Mouse (Mus musculus) ES-Bruce4 (cell line): ENCODE results near the gene Dnaja1. TPM values are rescaled to one million over a fixed set of nuclear protein-coding genes. Genes with fewer than 3 reads are reported as not detected.

ENCODE experiments used
- H3K27ac ChIP-seq: 2 replicates; pipeline ENCODE4 v1.5.1; 2012; ENCODE audit warnings: low read length, inconsistent platforms; ENCODE audit not compliant: insufficient read depth
- H3K27me3 ChIP-seq: 2 replicates; pipeline ENCODE4 v1.6.1; 2012; ENCODE audit warnings: mild to moderate bottlenecking, low read length, inconsistent platforms; ENCODE audit not compliant: control insufficient read depth, poor library complexity, insufficient read depth, severe bottlenecking
- H3K36me3 ChIP-seq: 2 replicates; pipeline ENCODE4 v1.6.1; 2012; ENCODE audit warnings: inconsistent platforms, mild to moderate bottlenecking, low read length, moderate library complexity; ENCODE audit not compliant: control insufficient read depth, poor library complexity, insufficient read depth, severe bottlenecking
- H3K4me1 ChIP-seq: one replicate; pipeline ENCODE4 v1.8.1; 2011; ENCODE audit warnings: low read length; ENCODE audit not compliant: control insufficient read depth, insufficient read depth
- H3K4me3 ChIP-seq: 2 replicates; pipeline ENCODE4 v1.5.1; 2011; ENCODE audit warnings: low read depth, mild to moderate bottlenecking, low read length
- H3K9ac ChIP-seq: 2 replicates; pipeline ENCODE4 v1.6.1; 2012; ENCODE audit warnings: low read depth, mild to moderate bottlenecking, inconsistent platforms; ENCODE audit not compliant: poor library complexity, severe bottlenecking
- H3K9me3 ChIP-seq: replicated peaks from 2 replicates; pipeline ENCODE4 v1.6.1; 2012; ENCODE audit warnings: mild to moderate bottlenecking, low read length, inconsistent platforms; ENCODE audit not compliant: control insufficient read depth, poor library complexity, insufficient read depth, severe bottlenecking
- CTCF ChIP-seq: IDR thresholded peaks from one replicate; pipeline ENCODE4 v1.8.1; 2011; ENCODE audit warnings: low read depth, low read length
- EP300 ChIP-seq: IDR thresholded peaks from 2 replicates; pipeline ENCODE4 v1.6.1; 2011; ENCODE audit warnings: low read depth, low read length; ENCODE audit not compliant: insufficient read depth
- POLR2A ChIP-seq: IDR thresholded peaks from one replicate; pipeline ENCODE4 v1.8.1; 2011; ENCODE audit warnings: low read length; ENCODE audit not compliant: insufficient read depth
- polyA plus RNA-seq: library from polyadenylated mRNA; stranded (reverse); fragments of >200 nt; gene quantifications from 2 replicates; pipeline ENCODE4 v1.2.4, GENCODE M21; 2011; ENCODE audit warnings: low read depth; ENCODE audit not compliant: missing spikeins, insufficient read depth, insufficient read length

The Dnaja1 gene
- polyA plus RNA-seq, 1 experiment = 376 TPM

DNA sequence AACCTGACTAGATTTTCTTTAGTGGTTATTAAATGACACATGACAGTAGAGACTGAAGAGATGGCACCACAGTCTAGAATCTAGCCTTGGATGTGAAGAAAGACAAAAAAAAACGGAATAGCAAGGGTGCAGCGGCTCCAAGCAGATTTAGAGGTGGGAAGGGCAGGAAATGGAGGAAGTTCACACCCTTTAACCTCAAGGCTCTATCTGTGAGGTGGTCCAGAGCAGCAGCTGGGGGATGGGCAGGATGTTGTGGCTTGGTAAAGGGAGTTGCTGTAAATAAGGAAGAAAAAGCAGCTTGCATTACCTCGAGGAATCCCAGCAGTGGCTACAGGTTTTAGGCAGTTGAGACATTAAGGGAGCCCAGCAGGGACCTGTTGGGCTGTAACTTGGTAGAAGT is 59.2 kb downstream of the Dnaja1 start:
- Histone ChIP-seq H3K4me3 (no peak overlapping the region), H3K27ac (peak overlapping the region; percentile 96), H3K4me1 (peaks cover 3% of the 10 kb centered on the region), H3K9ac (peak overlapping the region; percentile 40; the same call in 1 of the 2 replicates), H3K27me3 (no peaks in the 10 kb centered on the region), H3K36me3 (no peaks in the 10 kb centered on the region; the same call in 1 of the 2 replicates), H3K9me3 (no peaks in the 10 kb centered on the region)
- TF ChIP-seq POLR2A (no peak), EP300 (peak; percentile 97), CTCF (no peak)

DNA sequence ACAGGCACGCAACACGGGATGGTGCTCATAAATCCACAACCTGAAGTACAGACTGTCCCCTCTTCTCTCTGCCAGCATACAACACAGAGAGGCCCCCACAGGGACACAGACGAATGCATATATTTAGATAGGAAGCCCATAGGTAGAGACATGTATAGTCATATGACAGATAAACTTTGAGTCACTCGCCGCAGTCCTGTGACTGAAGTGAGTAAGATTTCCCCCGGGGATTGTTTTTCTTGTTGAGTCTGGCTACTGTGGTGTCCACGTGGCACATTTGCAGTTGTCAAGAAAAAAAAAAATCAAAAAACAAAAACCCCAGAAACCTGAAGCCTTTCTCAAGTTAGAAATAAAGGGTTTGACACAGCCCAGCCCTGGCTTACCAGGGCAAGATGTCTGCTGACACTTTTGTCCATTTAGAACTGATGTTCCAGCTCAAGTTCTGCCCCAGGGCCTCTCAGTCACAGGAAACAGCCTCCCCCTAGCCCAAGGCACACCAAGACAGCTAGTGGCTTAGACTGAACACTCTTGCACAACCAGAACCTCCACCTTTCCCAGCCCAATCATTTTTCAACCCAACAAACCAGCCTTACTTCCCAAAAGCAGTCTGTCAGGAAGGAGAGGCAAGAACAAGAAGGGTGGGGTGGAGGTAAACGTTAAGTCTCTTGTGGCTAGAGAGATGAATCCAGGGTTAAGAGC is 60.0 kb downstream of the Dnaja1 start:
- H3K4me1 ChIP-seq = peaks cover 3% of the 10 kb centered on the region
- TF ChIP-seq EP300 (peak; percentile 84), CTCF (no peak)
- H3K9ac ChIP-seq = peak overlapping the region; percentile 40; the same call in 1 of the 2 replicates
- peak overlapping the region; percentile 96 for H3K27ac ChIP-seq
- H3K9me3 ChIP-seq = no peaks in the 10 kb centered on the region
- no peak overlapping the region for H3K4me3 ChIP-seq
- no peaks in the 10 kb centered on the region for H3K27me3 ChIP-seq
- no peaks in the 10 kb centered on the region; the same call in 1 of the 2 replicates for H3K36me3 ChIP-seq

- no peak overlapping the region for H3K4me3 ChIP-seq
- H3K36me3 ChIP-seq = no peaks in the 10 kb centered on the region; the same call in 1 of the 2 replicates
- no peak overlapping the region for H3K27ac ChIP-seq
- H3K9ac ChIP-seq = no peak overlapping the region
- H3K4me1 ChIP-seq = no peaks in the 10 kb centered on the region
- no peaks in the 10 kb centered on the region for H3K27me3 ChIP-seq
- no peaks in the 10 kb centered on the region for H3K9me3 ChIP-seq
- no peak for TF ChIP-seq CTCF
- TF ChIP-seq EP300 = no peak
- no peak for TF ChIP-seq POLR2A
These were observed 61.1 kb downstream of the Dnaja1 start for GRCm38 (mm10) chr4:40783049-40783448.

GRCm38 (mm10) chr4:40784556-40785169 is 62.7 kb downstream of the Dnaja1 start:
- Histone ChIP-seq H3K9ac (no peak overlapping the region), H3K9me3 (no peaks in the 10 kb centered on the region), H3K27ac (no peak overlapping the region), H3K4me1 (no peaks in the 10 kb centered on the region), H3K4me3 (no peak overlapping the region), H3K27me3 (no peaks in the 10 kb centered on the region), H3K36me3 (no peaks in the 10 kb centered on the region; the same call in 1 of the 2 replicates)
- TF ChIP-seq EP300 (no peak), CTCF (no peak), POLR2A (no peak)

GRCm38 (mm10) chr4:40785620-40786166 is 63.7 kb downstream of the Dnaja1 start:
- Histone ChIP-seq H3K27me3 (no peaks in the 10 kb centered on the region), H3K4me1 (no peaks in the 10 kb centered on the region), H3K9me3 (no peaks in the 10 kb centered on the region), H3K36me3 (no peaks in the 10 kb centered on the region; the same call in 1 of the 2 replicates), H3K4me3 (0 out of 2 replicates have a peak overlapping the region, but pooled peaks have one; percentile 3), H3K27ac (0 out of 2 replicates have a peak overlapping the region, but pooled peaks have one; percentile 2), H3K9ac (no peak overlapping the region)
- TF ChIP-seq CTCF (no peak), EP300 (no peak), POLR2A (peak; percentile 15)

GRCm38 (mm10) chr4:40786578-40786977 is 64.6 kb downstream of the Dnaja1 start:
- Histone ChIP-seq H3K27me3 (no peaks in the 10 kb centered on the region), H3K27ac (0 out of 2 replicates have a peak overlapping the region, but pooled peaks have one; percentile 30), H3K4me1 (no peaks in the 10 kb centered on the region), H3K9me3 (no peaks in the 10 kb centered on the region), H3K9ac (no peak overlapping the region), H3K4me3 (no peak overlapping the region), H3K36me3 (no peaks in the 10 kb centered on the region; the same call in 1 of the 2 replicates)
- TF ChIP-seq CTCF = no peak
- TF ChIP-seq EP300 = no peak
- TF ChIP-seq POLR2A = no peak

Other genes starting within 250 kb of the Dnaja1 start
- gene Tmem215, start 250.0 kb upstream of the Dnaja1 start, polyA plus RNA-seq = not detected in 2 replicates
- gene Aptx, start 19.0 kb upstream of the Dnaja1 start, polyA plus RNA-seq = 22.3 and 22.9 TPM in 2 replicates
- 172 and 196 TPM in 2 replicates for gene Smu1, start 35.8 kb downstream of the Dnaja1 start, polyA plus RNA-seq
- gene B4galt1, start 131.9 kb downstream of the Dnaja1 start, polyA plus RNA-seq = 40.0 and 40.7 TPM in 2 replicates
- not detected in 2 replicates for gene Spink4, start 197.9 kb downstream of the Dnaja1 start, polyA plus RNA-seq
- gene Bag1, start 226.1 kb downstream of the Dnaja1 start, polyA plus RNA-seq = 102 and 106 TPM in 2 replicates
- 117 and 120 TPM in 2 replicates for gene Chmp5, start 226.3 kb downstream of the Dnaja1 start, polyA plus RNA-seq
- gene Nfx1, start 248.8 kb downstream of the Dnaja1 start, polyA plus RNA-seq = 97.6 and 104 TPM in 2 replicates